Mouse (Mus musculus): ENCODE data around the gene Tcaf3. TPM values are rescaled to one million over a fixed set of nuclear protein-coding genes. Genes with fewer than 3 reads are reported as not detected.

Gene Tcaf3
- polyA plus RNA-seq, 1 experiment from 2014 or later: not detected

GRCm38 (mm10) chr6:42577433-42577832, 20.1 kb downstream of the Tcaf3 start:
- no peak for ATAC-seq (ENCODE audit: low FRiP score)
- no peak overlapping the region for H3K4me3 ChIP-seq
- 88% methylated on average over 2 of the region's 2 CpGs for WGBS
- H3K9ac ChIP-seq: no peak overlapping the region
- H3K27me3 ChIP-seq: no peaks in the 10 kb centered on the region
- no peaks in the 10 kb centered on the region for H3K36me3 ChIP-seq
- H3K4me2 ChIP-seq (replicated peaks): no peak overlapping the region
- H3K9me3 ChIP-seq (replicated peaks): no peaks in the 10 kb centered on the region
- H3K27ac ChIP-seq: no peak overlapping the region
- H3K4me1 ChIP-seq: no peaks in the 10 kb centered on the region

DNA sequence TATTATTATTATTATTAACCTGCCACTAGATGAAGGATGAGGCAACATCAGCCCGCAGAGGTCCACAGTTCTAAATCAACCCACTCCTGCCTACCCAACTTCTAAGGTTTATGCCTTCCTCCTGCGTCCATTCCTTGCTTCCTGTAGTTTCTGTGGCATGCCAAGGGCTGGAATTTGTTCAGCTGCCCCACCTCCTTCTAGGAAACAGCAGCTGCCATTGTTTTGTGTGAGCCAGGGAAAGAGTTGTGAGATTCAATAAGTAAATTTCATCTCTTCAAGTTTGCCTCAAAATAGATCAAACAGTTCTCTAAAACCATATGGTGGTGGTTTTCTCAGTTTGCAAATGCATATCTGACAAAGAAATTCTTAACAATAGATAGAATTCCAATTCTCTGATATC, 29.3 kb downstream of the Tcaf3 start:
- WGBS: 72% methylated on average over 2 of the region's 2 CpGs
- Histone ChIP-seq H3K9me3 (replicated peaks) (no peaks in the 10 kb centered on the region), H3K4me1 (no peaks in the 10 kb centered on the region), H3K27me3 (no peaks in the 10 kb centered on the region), H3K4me3 (no peak overlapping the region), H3K36me3 (no peaks in the 10 kb centered on the region), H3K4me2 (replicated peaks) (no peak overlapping the region), H3K9ac (no peak overlapping the region), H3K27ac (no peak overlapping the region)
- no peak for ATAC-seq (ENCODE audit: low FRiP score)

DNA sequence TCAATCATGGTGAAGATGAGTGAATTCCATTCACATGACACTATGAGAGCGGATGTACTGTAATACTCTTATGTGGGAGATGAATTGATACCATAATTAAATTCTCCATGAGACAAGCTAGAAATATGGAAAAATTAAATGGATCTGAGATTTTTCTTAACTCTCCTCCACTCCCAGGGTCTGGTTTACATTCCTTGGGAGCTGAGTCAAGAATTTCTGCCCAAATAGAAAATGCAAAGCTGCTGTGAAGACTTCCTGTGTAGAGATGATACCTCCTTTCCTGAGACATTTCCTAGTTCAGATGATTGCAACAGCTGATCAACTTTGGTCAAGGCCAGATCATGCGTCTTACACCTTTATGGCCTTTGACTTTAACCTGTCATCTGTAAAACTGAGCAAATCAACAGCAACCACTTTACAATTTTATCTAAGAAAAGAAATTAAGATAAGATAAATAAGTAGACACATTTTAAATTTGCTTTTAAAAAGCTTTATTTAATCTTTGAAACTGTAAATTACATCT, 31.4 kb downstream of the Tcaf3 start:
- Histone ChIP-seq H3K4me3 (no peak overlapping the region), H3K36me3 (no peaks in the 10 kb centered on the region), H3K27me3 (no peaks in the 10 kb centered on the region), H3K9me3 (replicated peaks) (no peaks in the 10 kb centered on the region), H3K4me1 (no peaks in the 10 kb centered on the region), H3K27ac (no peak overlapping the region), H3K4me2 (replicated peaks) (no peak overlapping the region), H3K9ac (no peak overlapping the region)
- 90% methylated on average over 2 of the region's 2 CpGs for WGBS
- ATAC-seq (ENCODE audit: low FRiP score): no peak

- H3K4me2 ChIP-seq (replicated peaks): no peak overlapping the region
- H3K4me1 ChIP-seq: no peaks in the 10 kb centered on the region
- no peak for ATAC-seq (ENCODE audit: low FRiP score)
- H3K9ac ChIP-seq: no peak overlapping the region
- H3K9me3 ChIP-seq (replicated peaks): no peaks in the 10 kb centered on the region
- no peak overlapping the region for H3K27ac ChIP-seq
- no peaks in the 10 kb centered on the region for H3K36me3 ChIP-seq
- WGBS: 67% methylated on average over 2 of the region's 2 CpGs
- no peaks in the 10 kb centered on the region for H3K27me3 ChIP-seq
- no peak overlapping the region for H3K4me3 ChIP-seq
Observed at GRCm38 (mm10) chr6:42562280-42562679, 35.2 kb downstream of the Tcaf3 start.

GRCm38 (mm10) chr6:42560885-42561284, 36.6 kb downstream of the Tcaf3 start:
- H3K4me3 ChIP-seq: no peak overlapping the region
- H3K27me3 ChIP-seq: no peaks in the 10 kb centered on the region
- H3K27ac ChIP-seq: no peak overlapping the region
- H3K36me3 ChIP-seq: no peaks in the 10 kb centered on the region
- no peak overlapping the region for H3K9ac ChIP-seq
- no peak overlapping the region for H3K4me2 ChIP-seq (replicated peaks)
- H3K4me1 ChIP-seq: no peaks in the 10 kb centered on the region
- no peaks in the 10 kb centered on the region for H3K9me3 ChIP-seq (replicated peaks)
- no peak for ATAC-seq (ENCODE audit: low FRiP score)
- 87% methylated on average over 5 of the region's 5 CpGs for WGBS

- H3K4me1 ChIP-seq: no peaks in the 10 kb centered on the region
- WGBS: 96% methylated on average over 14 of the region's 14 CpGs
- ATAC-seq (ENCODE audit: low FRiP score): no peak
- no peaks in the 10 kb centered on the region for H3K27me3 ChIP-seq
- no peak overlapping the region for H3K4me2 ChIP-seq (replicated peaks)
- no peak overlapping the region for H3K27ac ChIP-seq
- H3K9me3 ChIP-seq (replicated peaks): no peaks in the 10 kb centered on the region
- no peak overlapping the region for H3K4me3 ChIP-seq
- H3K36me3 ChIP-seq: no peaks in the 10 kb centered on the region
- no peak overlapping the region for H3K9ac ChIP-seq
Observed at GRCm38 (mm10) chr6:42558641-42559040, 38.9 kb downstream of the Tcaf3 start.

- Histone ChIP-seq H3K36me3 (no peaks in the 10 kb centered on the region), H3K4me2 (replicated peaks) (no peak within 1 kb of the TSS), H3K4me1 (no peaks in the 10 kb centered on the region), H3K27me3 (no peaks in the 10 kb centered on the region), H3K4me3 (no peak within 1 kb of the TSS), H3K9me3 (replicated peaks) (no peaks in the 10 kb centered on the region), H3K9ac (no peak within 1 kb of the TSS), H3K27ac (no peak within 1 kb of the TSS)
- no peak for ATAC-seq (ENCODE audit: low FRiP score)
- 87% methylated on average over 4 of the region's 4 CpGs for WGBS
Observed at GRCm38 (mm10) chr6:42547461-42547860, 50.0 kb downstream of the Tcaf3 start, which contains the start of gene Olfr455. Gene Olfr455 (minus strand): TSS chr6:42547587.

DNA sequence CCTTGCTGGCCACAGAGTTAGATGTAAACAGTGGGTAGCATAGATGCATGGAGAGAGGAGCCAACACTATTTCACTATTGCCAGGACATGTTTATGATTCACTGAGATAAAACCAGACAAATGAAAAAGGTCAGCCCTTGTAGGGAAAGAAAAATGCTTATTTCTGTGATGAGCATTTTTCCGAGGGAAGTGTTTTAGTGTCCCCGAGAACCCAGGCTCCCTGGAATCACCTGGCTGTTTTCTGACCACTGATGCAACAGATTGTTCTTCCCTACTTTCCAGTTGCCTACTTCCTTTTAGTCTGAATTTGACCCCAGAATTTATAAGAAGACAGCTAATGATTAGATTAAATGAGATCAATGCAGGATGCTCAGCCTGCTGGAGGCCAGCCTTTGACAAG, 51.3 kb downstream of the Tcaf3 start:
- no peaks in the 10 kb centered on the region for H3K36me3 ChIP-seq
- no peaks in the 10 kb centered on the region for H3K27me3 ChIP-seq
- WGBS: 91% methylated on average over 2 of the region's 2 CpGs
- H3K4me1 ChIP-seq: no peaks in the 10 kb centered on the region
- no peak overlapping the region for H3K4me2 ChIP-seq (replicated peaks)
- no peak overlapping the region for H3K4me3 ChIP-seq
- ATAC-seq (ENCODE audit: low FRiP score): no peak
- H3K9me3 ChIP-seq (replicated peaks): no peaks in the 10 kb centered on the region
- H3K9ac ChIP-seq: no peak overlapping the region
- H3K27ac ChIP-seq: no peak overlapping the region

DNA sequence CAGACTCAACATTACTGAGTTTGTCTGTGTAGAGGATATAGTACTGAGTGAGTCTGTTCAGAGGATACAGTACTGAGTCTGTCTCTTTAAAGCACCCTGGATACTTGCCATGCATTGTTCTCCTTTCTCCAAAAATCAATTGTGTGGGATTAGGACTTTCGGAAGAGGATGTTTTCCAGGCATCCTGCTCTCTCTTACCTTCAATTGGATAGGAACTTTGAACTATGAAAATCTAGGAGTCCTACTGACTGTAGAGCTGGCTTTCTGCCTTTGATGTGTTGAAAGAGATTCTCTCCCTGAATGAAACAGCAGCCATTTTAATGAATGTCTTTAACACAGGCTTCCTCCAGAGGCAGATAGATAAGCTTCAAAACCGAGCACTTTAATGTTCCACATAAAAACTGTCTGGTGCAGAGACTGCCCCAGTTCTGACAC, 52.0 kb downstream of the Tcaf3 start:
- no peak overlapping the region for H3K27ac ChIP-seq
- H3K4me3 ChIP-seq: no peak overlapping the region
- no peaks in the 10 kb centered on the region for H3K36me3 ChIP-seq
- H3K9me3 ChIP-seq (replicated peaks): no peaks in the 10 kb centered on the region
- WGBS: 72% methylated on average over 2 of the region's 2 CpGs
- no peak for ATAC-seq (ENCODE audit: low FRiP score)
- no peak overlapping the region for H3K4me2 ChIP-seq (replicated peaks)
- no peaks in the 10 kb centered on the region for H3K4me1 ChIP-seq
- H3K9ac ChIP-seq: no peak overlapping the region
- H3K27me3 ChIP-seq: no peaks in the 10 kb centered on the region

DNA sequence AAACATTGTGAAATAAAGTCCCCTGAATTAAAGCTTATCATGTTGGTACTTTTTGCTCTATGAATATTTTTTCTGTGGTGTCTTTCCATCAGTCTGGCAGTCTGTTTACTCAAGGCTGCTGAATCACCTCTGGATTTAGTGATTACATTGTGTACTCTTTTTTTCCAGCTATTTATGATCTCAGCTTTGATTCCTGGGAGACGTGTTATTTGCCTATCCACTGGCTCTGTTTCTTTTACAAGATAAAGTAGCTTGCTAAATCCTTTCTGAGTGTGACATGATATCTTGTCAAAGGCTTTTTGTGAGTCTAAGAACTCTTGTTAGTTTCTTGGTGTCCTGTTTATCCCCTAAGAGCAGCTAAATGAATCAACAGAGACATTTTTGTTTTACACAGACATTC, 52.6 kb downstream of the Tcaf3 start:
- H3K9ac ChIP-seq: no peak overlapping the region
- H3K9me3 ChIP-seq (replicated peaks): no peaks in the 10 kb centered on the region
- no peaks in the 10 kb centered on the region for H3K4me1 ChIP-seq
- H3K27ac ChIP-seq: no peak overlapping the region
- no peaks in the 10 kb centered on the region for H3K27me3 ChIP-seq
- no peak overlapping the region for H3K4me3 ChIP-seq
- no peak overlapping the region for H3K4me2 ChIP-seq (replicated peaks)
- H3K36me3 ChIP-seq: no peaks in the 10 kb centered on the region
- ATAC-seq (ENCODE audit: low FRiP score): no peak
- 79% methylated on average over 1 of the region's 1 CpGs for WGBS

- ATAC-seq (ENCODE audit: low FRiP score): no peak
- no peaks in the 10 kb centered on the region for H3K27me3 ChIP-seq
Observed at GRCm38 (mm10) chr6:42542036-42543031, 55.2 kb downstream of the Tcaf3 start.

DNA sequence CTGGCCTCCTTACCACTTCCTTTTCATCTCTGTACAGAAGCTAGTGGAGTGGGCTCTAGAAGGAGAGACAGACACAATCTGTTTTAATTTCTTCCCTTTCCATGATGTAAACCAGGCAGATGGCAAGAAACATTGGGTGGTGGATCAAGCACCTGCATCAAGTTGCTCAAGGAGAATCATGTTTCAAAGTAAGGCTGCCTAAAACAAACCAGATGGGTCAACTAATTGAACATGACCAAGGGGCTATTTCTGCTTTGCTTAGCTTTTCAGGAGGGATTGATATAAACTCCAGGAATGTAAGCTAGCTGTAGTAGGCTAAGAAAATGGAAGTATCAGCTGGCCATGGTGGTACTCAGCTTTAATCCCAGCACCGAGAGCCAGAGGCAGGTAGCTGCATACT, 56.8 kb downstream of the Tcaf3 start:
- Histone ChIP-seq H3K36me3 (no peaks in the 10 kb centered on the region), H3K4me3 (no peak overlapping the region), H3K27me3 (no peaks in the 10 kb centered on the region), H3K9ac (no peak overlapping the region), H3K4me2 (replicated peaks) (no peak overlapping the region), H3K4me1 (no peaks in the 10 kb centered on the region), H3K27ac (no peak overlapping the region), H3K9me3 (replicated peaks) (no peaks in the 10 kb centered on the region)
- 79% methylated on average over 1 of the region's 1 CpGs for WGBS
- ATAC-seq (ENCODE audit: low FRiP score): no peak

More at GRCm38 (mm10) chr6:42542036-42543031, 55.2 kb downstream of the Tcaf3 start:
- Histone ChIP-seq H3K9me3 (replicated peaks) (no peaks in the 10 kb centered on the region), H3K36me3 (no peaks in the 10 kb centered on the region), H3K27ac (no peak overlapping the region), H3K9ac (no peak overlapping the region), H3K4me2 (replicated peaks) (no peak overlapping the region), H3K4me3 (no peak overlapping the region), H3K4me1 (no peaks in the 10 kb centered on the region)
- 76% methylated on average over 4 of the region's 4 CpGs for WGBS

DNA sequence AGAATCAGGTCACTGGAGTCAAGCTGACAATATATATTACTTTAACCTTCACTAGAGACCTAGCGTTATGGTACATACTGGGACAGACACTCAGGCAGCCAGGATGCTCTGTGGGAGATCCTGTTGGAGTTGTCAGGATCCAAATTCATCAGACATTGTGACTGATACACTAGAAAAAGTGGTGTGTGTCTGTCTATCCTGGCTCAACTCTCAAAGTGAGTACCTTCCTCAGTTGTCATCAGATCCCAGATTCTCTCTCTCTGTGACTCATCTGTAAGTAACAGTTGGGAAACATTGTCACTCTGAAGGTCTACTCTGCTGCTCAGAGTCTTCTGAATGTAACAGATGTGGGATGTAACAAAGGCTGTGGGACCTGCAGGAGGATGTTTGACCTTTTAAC, 57.8 kb downstream of the Tcaf3 start:
- H3K4me1 ChIP-seq: no peaks in the 10 kb centered on the region
- no peaks in the 10 kb centered on the region for H3K9me3 ChIP-seq (replicated peaks)
- H3K4me3 ChIP-seq: no peak overlapping the region
- 88% methylated on average over 1 of the region's 1 CpGs for WGBS
- no peak overlapping the region for H3K27ac ChIP-seq
- H3K9ac ChIP-seq: no peak overlapping the region
- H3K36me3 ChIP-seq: no peaks in the 10 kb centered on the region
- no peak for ATAC-seq (ENCODE audit: low FRiP score)
- no peak overlapping the region for H3K4me2 ChIP-seq (replicated peaks)
- no peaks in the 10 kb centered on the region for H3K27me3 ChIP-seq
